Comparison of ENCODE assay signal across 9 mouse cellular contexts in the genomic region with DNA sequence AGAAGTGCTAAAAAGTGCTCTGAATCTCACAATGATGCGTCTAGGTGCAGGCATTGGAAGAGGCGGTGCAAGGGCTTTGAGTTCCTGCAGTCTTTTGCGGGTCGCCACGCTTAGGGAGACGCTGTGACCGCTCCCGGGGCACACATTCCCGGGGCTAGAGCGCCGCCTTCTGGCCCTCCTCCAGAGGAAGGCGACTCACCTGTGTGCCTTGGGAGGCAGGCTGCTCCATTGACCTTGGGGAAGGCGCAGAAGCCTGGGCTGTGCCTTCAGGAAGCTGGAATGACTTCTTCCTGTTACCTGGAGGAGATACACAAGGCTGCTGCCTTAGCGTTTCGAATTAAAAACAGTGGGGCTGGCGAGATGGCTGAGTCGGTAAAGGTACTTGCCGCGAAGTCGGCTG. TPM values are rescaled to one million over a fixed set of nuclear protein-coding genes. Genes with fewer than 3 reads are reported as not detected.
DNase-seq lines count a peak whose midpoint lies in the region; ATAC-seq and TF ChIP-seq lines count a peak whose summit lies in the region.
"Had no signal": no experiment of that assay in that cellular context is flagged by ENCODE, and none has a peak within 500 bp of the region (broad histone marks: within the 10 kb centered on the region; RNA-seq: fewer than 3 reads in every experiment).

No protein-coding gene starts in this region.

- 13% methylated on average over 20 of the region's 20 CpGs for WGBS in intestine, postnatal 0 days

- H3K27ac ChIP-seq in gastrocnemius, adult 2 months = no peak overlapping the region
- H3K27ac ChIP-seq in intestine, postnatal 0 days (ENCODE audit: low read depth, low read length) = peak overlapping the region; percentile 41; the same call in 1 of the 2 replicates

- peaks cover 5% of the 10 kb centered on the region for H3K27me3 ChIP-seq in intestine, postnatal 0 days (replicated peaks; ENCODE audit: control insufficient read depth, insufficient read depth, low read length)

- no peaks in the 10 kb centered on the region for H3K36me3 ChIP-seq in intestine, postnatal 0 days (ENCODE audit: control insufficient read depth, insufficient read depth)

- H3K4me1 ChIP-seq in intestine, postnatal 0 days (replicated peaks; ENCODE audit: control insufficient read depth, insufficient read depth, low read length) = 0 out of 2 replicates have a peak, but pooled peaks cover 4% of the 10 kb centered on the region

- no peak overlapping the region for H3K9ac ChIP-seq in intestine, postnatal 0 days (ENCODE audit: low read depth, low read length)

- DNase-seq in gastrocnemius, adult 2 months = no peak
- no peak for DNase-seq in gastrocnemius, postnatal 25 days
- peak; percentile 34 for DNase-seq in thymus, postnatal 14 days
- no peak for DNase-seq in thymus, postnatal 0 days (ENCODE audit: low spot score)
- DNase-seq in urinary bladder, adult 2 months (ENCODE audit: low spot score) = no peak
- DNase-seq in layer of hippocampus, postnatal 25 days (ENCODE audit: extremely low spot score in 1 of 2, low spot score in 1 of 2) = no peak
- no peak for DNase-seq in layer of hippocampus, adult 18-20 months (ENCODE audit: low spot score in 2 of 2)

- ATAC-seq in intestine, postnatal 0 days = peak; percentile 58

- H3K4me2 ChIP-seq in intestine, postnatal 0 days (replicated peaks; ENCODE audit: low read depth) = peak overlapping the region; percentile 43

- H3K9me3 ChIP-seq in intestine, postnatal 0 days (ENCODE audit: control insufficient read depth) = no peaks in the 10 kb centered on the region

- peak; percentile 8; the same call in 1 of the 2 replicates for TF ChIP-seq CTCF in gastrocnemius, adult 2 months (IDR thresholded peaks at IDR 0.05)
- TF ChIP-seq CTCF in intestine, postnatal 0 days (IDR thresholded peaks at IDR 0.05; ENCODE audit: low read depth) = peak; percentile 80

- no peak overlapping the region for H3K4me3 ChIP-seq in gastrocnemius, adult 2 months
- H3K4me3 ChIP-seq in intestine, postnatal 0 days (ENCODE audit: low read depth, low read length) = no peak overlapping the region

- intact Hi-C loops in gastrocnemius, adult 2 months (cut with DNase I) = no loop called here

RNA-seq across cellular contexts. Expression of gene Cdx2, which starts 12.9 kb away (rescaled TPM):
- total RNA-seq in gastrocnemius, adult 2 months (2021) = not detected
- not detected for total RNA-seq in gastrocnemius, postnatal 25 days (2021)
- 0.13 TPM in 1 of 2 replicates, not detected in the other for polyA plus RNA-seq in thymus, postnatal 0 days (2015; fragmentation: Nextera tagmentation; extraction: Ambion mirVana)
- 35.0 and 38.9 TPM in 2 replicates for polyA plus RNA-seq in intestine, postnatal 0 days (2015; fragmentation: Nextera tagmentation; extraction: Ambion mirVana)
- polyA plus RNA-seq in urinary bladder, adult 2 months (2012; rRNA removed) = not detected in 2 replicates
- total RNA-seq in layer of hippocampus, postnatal 25 days (2021) = not detected
- not detected for total RNA-seq in layer of hippocampus, adult 18-20 months (2021)
- total RNA-seq: layer of hippocampus, postnatal 10 days had no signal

RNA-seq across cellular contexts. Expression of gene Pdx1, which starts 24.4 kb away (rescaled TPM):
- total RNA-seq in gastrocnemius, adult 2 months (2021) = not detected
- not detected for total RNA-seq in gastrocnemius, postnatal 25 days (2021)
- polyA plus RNA-seq in thymus, postnatal 0 days (2015; fragmentation: Nextera tagmentation; extraction: Ambion mirVana) = not detected in 2 replicates
- 6.7 and 9.2 TPM in 2 replicates for polyA plus RNA-seq in intestine, postnatal 0 days (2015; fragmentation: Nextera tagmentation; extraction: Ambion mirVana)
- not detected in 2 replicates for polyA plus RNA-seq in urinary bladder, adult 2 months (2012; rRNA removed)
- total RNA-seq in layer of hippocampus, postnatal 25 days (2021) = not detected
- not detected for total RNA-seq in layer of hippocampus, adult 18-20 months (2021)
- total RNA-seq: layer of hippocampus, postnatal 10 days had no signal

RNA-seq across cellular contexts. Expression of gene Urad, which starts 28.1 kb away (rescaled TPM):
- total RNA-seq in gastrocnemius, adult 2 months (2021) = not detected
- total RNA-seq in gastrocnemius, postnatal 25 days (2021) = not detected
- polyA plus RNA-seq in thymus, postnatal 0 days (2015; fragmentation: Nextera tagmentation; extraction: Ambion mirVana) = not detected in 2 replicates
- polyA plus RNA-seq in intestine, postnatal 0 days (2015; fragmentation: Nextera tagmentation; extraction: Ambion mirVana) = 0.95 and 1.1 TPM in 2 replicates
- not detected in 2 replicates for polyA plus RNA-seq in urinary bladder, adult 2 months (2012; rRNA removed)
- not detected for total RNA-seq in layer of hippocampus, postnatal 25 days (2021)
- not detected for total RNA-seq in layer of hippocampus, adult 18-20 months (2021)
- total RNA-seq: layer of hippocampus, postnatal 10 days had no signal
